Mouse (Mus musculus): ENCODE data around the gene Zfp799. TPM values are rescaled to one million over a fixed set of nuclear protein-coding genes. Genes with fewer than 3 reads are reported as not detected.

Zfp799 gene
- total RNA-seq, 2 experiments from 2014 or later, result 10.1 to 17.0 TPM

- intact Hi-C loops (cut with DNase I), result loop anchor here (5.0 kb wide), 2 partner anchors 44 to 164 kb away; partner anchors contain the start of gene Zfp799
- peak; percentile 93 to 95 for DNase-seq
These were observed 41.9 kb downstream of the Zfp799 start, which contains the start of gene Zfp871 for GRCm38 (mm10) chr17:32788094-32788559. Zfp871 (minus strand) TSS chr17:32788287.

- intact Hi-C loops (cut with DNase I), result loop anchor here (5.0 kb wide), 2 partner anchors 45 to 165 kb away; partner anchors contain the start of gene Zfp799
- DNase-seq, result peak; percentile 10 to 21
These were observed 42.5 kb downstream of the Zfp799 start for GRCm38 (mm10) chr17:32787436-32788093.

- DNase-seq, result no peak
- intact Hi-C loops (cut with DNase I), result loop anchor here (5.0 kb wide), 2 partner anchors 45 to 165 kb away; partner anchors contain the start of gene Zfp799
These were observed 43.1 kb downstream of the Zfp799 start for GRCm38 (mm10) chr17:32786944-32787343.

- intact Hi-C loops (cut with DNase I), result loop anchor here (5.0 kb wide), 2 partner anchors 47 to 167 kb away; partner anchors contain the start of gene Zfp799
These were observed 44.4 kb downstream of the Zfp799 start for GRCm38 (mm10) chr17:32785656-32786055.

GRCm38 (mm10) chr17:32777564-32777963 lies 52.5 kb downstream of the Zfp799 start:
- DNase-seq, result no peak
- intact Hi-C loops (cut with DNase I), result no loop called here

More at GRCm38 (mm10) chr17:32785656-32786055, 44.4 kb downstream of the Zfp799 start:
- DNase-seq, result no peak

DNA sequence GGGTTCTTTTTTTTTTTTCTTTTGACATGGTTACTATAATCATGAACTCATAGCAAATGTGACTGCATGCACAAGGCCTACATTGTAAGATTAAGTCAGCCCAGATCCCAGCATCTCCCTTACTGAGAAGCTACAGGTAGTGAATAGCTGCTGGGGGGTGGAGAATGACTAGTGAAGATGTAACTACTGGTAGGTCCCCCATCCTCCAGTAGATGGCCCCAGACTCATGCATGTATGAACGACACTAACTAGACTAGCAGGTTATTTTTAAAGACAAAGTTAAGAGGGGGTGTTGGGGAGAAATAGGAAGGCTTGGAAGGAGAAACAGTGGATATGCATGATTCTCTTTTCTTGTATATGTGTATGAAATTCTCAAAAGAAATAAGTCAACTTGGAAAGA lies 58.8 kb downstream of the Zfp799 start:
- DNase-seq, result peak; percentile 16 to 47
- intact Hi-C loops (cut with DNase I), result no loop called here

GRCm38 (mm10) chr17:32766422-32766821 lies 63.6 kb downstream of the Zfp799 start:
- DNase-seq, result no peak
- intact Hi-C loops (cut with DNase I), result no loop called here

Other genes with a start within 250 kb of the Zfp799 start
- gene Cyp4f37, start 209.0 kb downstream of the Zfp799 start, total RNA-seq (2021), result not detected
- gene Cyp4f40, start 171.4 kb downstream of the Zfp799 start, total RNA-seq (2021), result not detected
- gene Cyp4f15, start 144.6 kb downstream of the Zfp799 start, total RNA-seq (2021), result not detected
- gene Zfp871, start 42.0 kb downstream of the Zfp799 start, total RNA-seq (2021), result 10 to 100 TPM; 43.4 to 44.3 TPM
- gene Zfp811, start 20.3 kb downstream of the Zfp799 start, total RNA-seq (2021), result under 1 TPM; 0.40 to 0.50 TPM
- 10 to 100 TPM in 1 of 2 experiments, 1 to 10 TPM in 1; 10.0 to 10.7 TPM for gene Zfp870, start 61.4 kb upstream of the Zfp799 start, total RNA-seq (2021)
- gene Cyp4f14, start 87.1 kb upstream of the Zfp799 start, total RNA-seq (2021), result not detected
- 10 to 100 TPM; 13.7 to 15.7 TPM for gene Cyp4f13, start 117.1 kb upstream of the Zfp799 start, total RNA-seq (2021)
- gene Zfp472, start 135.6 kb upstream of the Zfp799 start, total RNA-seq (2021), result 1 to 10 TPM; 3.0 to 4.0 TPM
- gene Zfp952, start 162.9 kb upstream of the Zfp799 start, total RNA-seq (2021), result 1 to 10 TPM; 7.9 to 8.5 TPM
- 1 to 10 TPM; 6.2 to 6.4 TPM for gene Zfp763, start 203.1 kb upstream of the Zfp799 start, total RNA-seq (2021)
- not detected for gene 4921501E09Rik, start 237.8 kb upstream of the Zfp799 start, total RNA-seq (2021)

Data from heart, postnatal 10 days (tissue).